Mouse (Mus musculus): ENCODE results near the gene Rabgef1. TPM values are rescaled to one million over a fixed set of nuclear protein-coding genes. Genes with fewer than 3 reads are reported as not detected.

The Rabgef1 gene
- total RNA-seq (2021) = 10 to 100 TPM; 48.8 to 51.1 TPM
- long read RNA-seq, experiment 1, transcript Rabgef1-203 (9 exons, 2,690 nt) = major isoform, 11 of 31 reads
- long read RNA-seq, experiment 1, partial matches to known transcripts = 2 of 31 reads
- long read RNA-seq, experiment 1, other reads (novel, unspliced or antisense) = 16 of 31 reads
- long read RNA-seq, experiment 2, transcript Rabgef1-203 (9 exons, 2,690 nt) = major isoform, 17 of 34 reads
- long read RNA-seq, experiment 2, partial matches to known transcripts = 1 of 34 reads
- long read RNA-seq, experiment 2, other reads (novel, unspliced or antisense) = 16 of 34 reads

DNA sequence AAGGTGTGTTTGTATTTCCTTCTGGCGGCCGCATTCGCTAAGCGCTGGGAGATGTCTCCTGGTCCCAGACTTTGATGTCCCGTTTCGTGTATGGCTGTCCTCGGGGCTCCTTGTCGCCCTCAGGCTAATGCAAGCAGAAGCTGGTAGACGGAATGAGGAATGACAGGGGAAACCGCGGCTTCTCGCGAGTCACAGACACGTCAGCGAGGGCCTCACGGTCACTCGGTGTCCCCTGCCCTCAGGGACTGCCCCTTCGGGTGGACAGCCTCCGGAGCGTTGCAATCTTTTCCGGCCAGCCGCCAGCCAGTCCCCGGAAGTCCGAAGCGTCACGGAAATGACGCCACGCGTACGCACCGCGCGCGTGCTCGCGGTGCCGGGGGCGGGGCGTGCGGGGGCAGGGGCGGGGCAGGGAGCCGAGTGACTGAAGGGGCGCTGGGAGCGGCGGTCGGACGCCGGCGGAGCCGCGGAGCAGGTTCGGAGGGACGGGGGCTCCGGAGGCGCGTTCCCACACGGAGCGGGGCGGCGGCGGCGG lies at the start of gene Rabgef1:
Rabgef1 (plus strand) TSS at position 376 of the 532 bp plus-strand sequence.
- Histone ChIP-seq H3K4me3 (peak within 1 kb of the TSS; percentile 83), H3K27ac (peak within 1 kb of the TSS; percentile 98)
- no peak for TF ChIP-seq CTCF (conservative IDR thresholded peaks at IDR 0.05)
- DNase-seq (ENCODE audit: low spot score in 2 of 2) = peak; percentile 91 to 92

DNA sequence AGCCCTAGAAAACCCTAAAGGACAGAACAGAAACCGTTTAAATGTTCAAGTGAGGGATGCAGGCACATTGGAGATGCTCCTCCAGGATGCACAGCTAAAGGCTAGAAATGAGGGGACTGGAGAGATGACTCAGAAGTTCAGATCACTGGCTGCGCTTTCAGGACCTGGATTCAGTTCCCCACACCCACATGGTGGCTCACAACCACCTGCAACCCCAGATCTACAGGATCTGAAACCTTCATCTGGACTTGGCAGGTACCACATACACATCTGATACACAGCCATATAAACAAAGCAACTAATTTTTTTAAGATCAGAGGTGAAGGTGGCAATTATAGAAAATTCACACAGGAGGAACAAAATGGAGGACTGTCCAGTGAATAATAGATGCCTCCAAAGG lies 49.2 kb upstream of the Rabgef1 start:
- no peak overlapping the region for H3K27ac ChIP-seq
- H3K4me3 ChIP-seq = no peak overlapping the region
- no peak for DNase-seq (ENCODE audit: low spot score in 2 of 2)
- no peak for TF ChIP-seq CTCF (conservative IDR thresholded peaks at IDR 0.05)

DNA sequence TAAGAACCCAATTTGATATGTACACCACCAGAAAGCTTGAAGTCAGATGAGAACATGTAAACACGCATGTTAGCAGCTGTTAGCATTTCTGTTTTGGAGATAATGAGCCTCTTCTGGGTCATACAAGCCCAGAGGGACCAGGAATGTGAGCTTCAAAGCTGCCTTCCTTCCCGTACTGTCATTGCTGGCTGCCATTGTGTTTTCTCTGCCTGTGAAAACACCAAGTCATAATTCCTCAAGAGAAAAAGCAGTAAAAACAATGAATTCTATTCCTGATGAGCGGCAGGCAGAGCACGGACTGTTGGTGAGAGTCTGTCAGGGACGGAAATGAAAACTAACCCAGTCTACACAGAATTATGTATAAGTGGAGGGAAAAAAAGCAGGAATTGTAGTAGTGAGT lies 47.3 kb upstream of the Rabgef1 start:
- H3K27ac ChIP-seq = no peak overlapping the region

DNA sequence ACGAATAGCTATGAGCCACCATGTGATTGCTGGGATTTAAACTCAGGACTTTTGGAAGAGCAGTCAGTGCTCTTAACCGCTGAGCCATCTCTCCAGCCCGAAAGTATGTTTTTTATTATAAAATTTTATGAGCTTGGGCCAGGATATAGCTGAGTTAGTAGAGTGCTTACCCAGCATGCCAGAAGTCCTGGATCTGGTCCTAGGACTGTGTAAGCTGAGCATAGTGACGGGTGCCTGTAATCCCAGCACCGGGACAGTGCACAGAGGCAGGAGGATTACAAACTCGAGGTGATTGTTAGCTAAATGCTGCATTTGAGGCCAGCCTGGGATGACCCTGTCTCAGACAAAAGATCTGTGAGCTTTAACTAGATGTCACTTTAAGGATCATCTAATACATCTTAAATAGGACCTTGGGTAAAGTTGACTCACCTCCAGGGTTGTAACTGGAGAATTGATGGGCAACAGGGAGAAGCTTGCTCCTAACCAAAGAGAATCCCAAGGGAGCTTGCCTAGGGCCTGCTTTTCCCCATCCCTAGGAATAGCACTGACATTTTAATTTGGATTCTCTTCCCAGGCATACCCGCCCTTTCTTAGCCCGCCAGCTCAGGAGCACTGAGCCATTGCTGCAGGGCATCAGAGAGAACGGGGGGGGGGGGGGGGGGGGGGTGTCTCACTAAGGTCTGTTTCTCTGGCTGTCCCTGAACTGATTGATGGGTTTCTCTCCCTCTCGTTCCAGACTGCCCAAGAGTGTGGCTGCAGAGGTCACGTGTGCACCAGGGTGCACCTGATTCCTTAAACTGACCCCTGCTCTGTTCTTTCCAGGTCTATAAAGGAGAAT lies 42.7 kb upstream of the Rabgef1 start:
- no peak overlapping the region for H3K4me3 ChIP-seq
- H3K27ac ChIP-seq = no peak overlapping the region; the same call in 1 of the 2 replicates
- 0 out of 2 replicates have a peak, but pooled peaks have one; percentile 12 for TF ChIP-seq CTCF (conservative IDR thresholded peaks at IDR 0.05)
- no peak for DNase-seq (ENCODE audit: low spot score in 2 of 2)

More for the DNA sequence above, 47.3 kb upstream of the Rabgef1 start:
- TF ChIP-seq CTCF (conservative IDR thresholded peaks at IDR 0.05) = no peak
- DNase-seq (ENCODE audit: low spot score in 2 of 2) = no peak
- no peak overlapping the region for H3K4me3 ChIP-seq

DNA sequence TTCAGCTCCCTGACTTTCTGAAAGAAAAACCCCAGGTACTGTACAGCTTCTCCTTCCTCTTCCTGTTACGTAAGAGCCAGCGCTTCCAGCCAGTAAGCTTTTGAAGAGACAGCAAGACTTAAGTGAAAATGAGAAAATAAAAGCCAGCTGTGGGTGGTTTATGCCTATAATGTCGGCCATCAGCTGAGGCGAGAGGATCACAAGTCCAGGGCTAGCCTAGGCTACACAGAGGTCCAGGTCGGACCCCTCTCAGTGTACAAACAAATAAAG lies 42.1 kb upstream of the Rabgef1 start:
- no peak for DNase-seq (ENCODE audit: low spot score in 2 of 2)
- TF ChIP-seq CTCF (conservative IDR thresholded peaks at IDR 0.05) = no peak
- Histone ChIP-seq H3K4me3 (no peak overlapping the region), H3K27ac (peak overlapping the region; percentile 29; the same call in 1 of the 2 replicates)

DNA sequence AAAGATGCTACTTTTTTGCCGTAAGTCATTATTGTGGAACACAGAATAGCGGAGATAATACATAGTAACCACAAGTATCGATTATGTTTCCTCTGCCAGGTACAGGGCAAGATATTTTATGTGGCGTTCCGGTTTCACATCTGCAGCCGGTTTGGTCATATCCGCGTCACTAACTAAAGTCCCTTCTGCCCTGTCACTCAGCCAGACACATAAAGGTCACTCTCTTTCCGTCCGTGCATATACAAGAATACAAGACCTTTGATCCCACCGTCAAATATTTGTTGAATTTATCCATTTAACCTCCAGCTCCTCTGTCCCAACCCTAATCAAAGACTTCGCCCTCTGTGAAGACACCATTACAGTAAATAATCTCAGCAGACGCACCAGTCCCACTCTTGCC lies 35.0 kb upstream of the Rabgef1 start:
- Histone ChIP-seq H3K27ac (no peak overlapping the region), H3K4me3 (no peak overlapping the region)
- no peak for TF ChIP-seq CTCF (conservative IDR thresholded peaks at IDR 0.05)
- no peak for DNase-seq (ENCODE audit: low spot score in 2 of 2)

DNA sequence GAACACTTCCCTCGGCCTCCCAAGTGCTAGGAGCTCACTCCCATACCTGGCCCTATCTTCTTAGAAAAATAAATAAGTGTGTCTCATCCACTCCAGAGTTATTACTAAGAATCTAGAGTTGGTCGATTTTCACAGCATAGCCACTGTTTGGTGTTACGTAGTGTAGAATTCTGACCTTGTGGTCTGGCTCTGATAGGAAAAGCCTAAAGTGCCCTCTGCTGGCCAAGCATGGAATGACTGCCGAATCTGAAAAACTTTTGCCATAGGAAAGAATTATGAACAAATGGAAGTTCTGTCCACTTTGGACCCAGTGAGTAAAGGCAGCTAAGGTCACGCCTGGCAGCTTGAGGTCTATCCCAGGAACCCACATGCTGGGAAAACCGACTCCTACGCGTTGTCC lies 32.2 kb upstream of the Rabgef1 start:
- DNase-seq (ENCODE audit: low spot score in 2 of 2) = peak; percentile 60 to 84
- peak; percentile 94 for TF ChIP-seq CTCF (conservative IDR thresholded peaks at IDR 0.05)
- no peak overlapping the region for H3K4me3 ChIP-seq
- H3K27ac ChIP-seq = no peak overlapping the region

DNA sequence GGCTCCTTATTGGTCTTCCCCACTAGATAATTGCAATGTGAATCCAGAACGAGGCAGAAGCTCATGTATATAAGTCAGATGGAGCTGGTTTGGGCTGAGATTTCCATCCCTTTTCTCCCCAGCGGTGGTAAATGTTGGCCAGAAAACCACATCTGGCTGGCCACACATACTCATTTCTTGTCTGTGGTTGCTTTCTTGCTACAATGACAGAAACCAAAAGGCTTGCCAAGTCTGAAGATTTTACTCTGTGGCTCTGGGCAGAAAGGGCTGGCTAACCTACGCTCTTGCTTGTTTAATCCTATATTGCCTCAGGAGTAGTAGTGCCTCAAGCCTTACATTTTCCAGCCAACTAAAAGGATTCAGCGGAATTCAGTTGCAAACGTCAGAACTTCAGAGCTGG lies 30.5 kb upstream of the Rabgef1 start:
- Histone ChIP-seq H3K4me3 (no peak overlapping the region), H3K27ac (no peak overlapping the region)
- DNase-seq (ENCODE audit: low spot score in 2 of 2) = no peak
- TF ChIP-seq CTCF (conservative IDR thresholded peaks at IDR 0.05) = no peak

DNA sequence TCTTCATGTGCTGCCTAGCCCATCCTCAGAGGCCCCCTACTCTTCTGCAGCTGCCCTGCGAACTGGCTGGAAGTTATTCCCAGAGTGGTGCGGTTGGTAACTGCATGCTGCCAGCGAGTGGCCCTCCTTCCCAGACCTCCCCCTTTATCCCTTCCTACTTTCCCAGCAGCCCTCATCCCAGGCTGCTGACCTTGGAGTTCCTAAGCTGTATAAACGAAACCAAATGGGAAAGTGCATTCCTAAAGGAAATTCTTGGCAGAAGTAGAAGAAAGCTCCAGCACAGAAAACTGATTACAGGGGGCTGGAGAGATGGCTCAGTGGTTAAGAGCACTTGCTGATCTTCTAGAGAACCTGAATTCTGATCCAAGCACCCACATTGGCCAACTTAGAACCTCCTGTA lies 29.6 kb upstream of the Rabgef1 start:
- TF ChIP-seq CTCF (conservative IDR thresholded peaks at IDR 0.05) = no peak
- no peak overlapping the region for H3K4me3 ChIP-seq
- no peak overlapping the region for H3K27ac ChIP-seq
- DNase-seq (ENCODE audit: low spot score in 2 of 2) = no peak

DNA sequence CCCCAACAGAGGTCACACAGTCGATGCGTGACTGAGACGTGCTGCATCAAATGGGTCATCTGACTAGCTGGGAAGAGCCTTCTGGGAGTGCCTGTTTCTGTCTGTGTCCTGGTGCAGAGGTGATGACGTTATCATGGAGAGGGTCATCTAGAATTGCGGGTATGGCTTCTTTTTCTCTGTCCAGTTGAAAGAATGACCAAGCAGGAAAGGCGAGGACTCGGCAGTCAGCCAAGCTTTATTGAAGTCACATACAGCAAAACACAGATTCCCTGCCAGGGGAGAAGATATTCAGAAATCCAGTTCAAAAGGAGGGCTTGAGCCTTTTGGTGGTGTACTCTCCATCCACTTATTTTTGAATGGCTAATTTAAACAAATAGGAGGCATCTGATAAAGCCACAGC lies 28.5 kb upstream of the Rabgef1 start:
- no peak for DNase-seq (ENCODE audit: low spot score in 2 of 2)
- Histone ChIP-seq H3K27ac (peak overlapping the region; percentile 95; the same call in 1 of the 2 replicates), H3K4me3 (no peak overlapping the region)
- TF ChIP-seq CTCF (conservative IDR thresholded peaks at IDR 0.05) = no peak

DNA sequence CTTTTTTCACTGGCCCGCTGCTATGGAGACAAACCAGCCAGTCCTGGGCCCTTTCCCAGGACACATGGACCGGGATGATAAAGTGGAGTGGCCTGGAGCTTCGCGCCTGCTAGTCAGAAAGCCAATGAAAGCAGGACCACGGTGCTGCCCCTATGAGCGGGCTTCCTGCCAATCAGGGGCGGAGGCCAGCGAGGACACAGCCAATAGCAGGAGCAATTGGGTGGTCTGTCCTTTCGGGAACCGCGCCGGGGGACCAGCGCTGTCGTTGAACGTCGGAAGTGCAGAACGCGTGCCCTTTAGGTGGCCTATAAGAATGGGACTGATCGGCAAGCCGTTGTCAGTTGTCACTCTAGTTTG lies 27.6 kb upstream of the Rabgef1 start:
- H3K27ac ChIP-seq = peak overlapping the region; percentile 95
- DNase-seq (ENCODE audit: low spot score in 2 of 2) = peak; percentile 73
- H3K4me3 ChIP-seq = peak overlapping the region; percentile 96
- TF ChIP-seq CTCF (conservative IDR thresholded peaks at IDR 0.05) = 0 out of 2 replicates have a peak, but pooled peaks have one; percentile 5

DNA sequence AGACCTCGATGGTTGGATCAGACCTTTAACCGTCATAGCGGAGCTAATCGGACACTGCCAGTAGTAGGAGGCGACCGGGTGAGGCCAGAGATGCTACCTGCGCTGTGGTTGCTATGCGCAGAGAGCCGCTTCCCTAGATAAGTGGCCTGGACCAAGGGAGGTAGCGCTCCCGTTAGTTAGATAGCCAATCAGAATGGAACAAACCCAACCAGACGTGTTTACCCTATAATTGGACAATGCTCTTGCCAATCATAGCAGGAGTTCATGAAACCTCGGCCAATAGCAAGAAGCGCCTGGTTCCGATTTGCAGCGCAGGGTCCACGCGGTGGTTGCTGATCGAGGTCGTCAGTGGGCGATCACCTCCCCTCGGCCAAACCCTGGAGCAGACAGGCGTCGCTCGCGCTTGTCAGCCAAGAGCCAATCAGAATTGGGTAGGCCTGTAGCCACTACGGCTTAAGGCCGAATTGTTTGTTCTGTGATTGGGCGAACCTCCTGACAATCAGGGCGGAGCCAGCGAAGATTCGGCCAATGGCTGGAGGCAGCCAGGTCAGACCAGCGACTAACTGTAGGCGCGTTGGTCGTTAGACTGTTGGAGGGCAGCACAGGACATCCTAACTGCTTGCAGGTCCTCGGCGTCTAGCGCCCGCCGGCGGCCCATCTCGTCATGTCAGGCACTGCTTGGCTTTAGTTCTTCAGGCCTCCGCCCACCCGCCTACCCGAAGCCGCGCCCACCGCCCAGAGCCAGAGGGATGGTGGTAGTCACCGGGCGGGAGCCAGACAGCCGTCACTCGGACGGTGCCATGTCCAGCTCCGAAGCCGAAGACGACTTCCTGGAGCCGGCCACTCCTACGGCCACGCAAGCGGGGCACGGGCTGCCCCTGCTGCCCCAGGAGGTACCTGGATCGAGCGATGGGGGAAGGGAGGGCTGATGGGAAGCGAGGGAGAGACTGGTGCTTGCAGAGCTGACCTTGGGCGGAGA lies 27.0 kb upstream of the Rabgef1 start, which contains the start of gene Kctd7:
Kctd7 (plus strand) TSS at position 528 of the 979 bp plus-strand sequence.
- H3K27ac ChIP-seq = peak within 1 kb of the TSS; percentile 95
- H3K4me3 ChIP-seq = peak within 1 kb of the TSS; percentile 96
- peak; percentile 91 to 98 for DNase-seq (ENCODE audit: low spot score in 2 of 2)
- peak; percentile 61 for TF ChIP-seq CTCF (conservative IDR thresholded peaks at IDR 0.05)

Measured in layer of hippocampus, adult 2 months (tissue).